8 mouse cellular contexts compared by ENCODE assay signal in genomic region chr6:146633629-146634014, GRCm38 (mm10). TPM values are rescaled to one million over a fixed set of nuclear protein-coding genes. Genes with fewer than 3 reads are reported as not detected.
DNase-seq lines count a peak whose midpoint lies in the region; ATAC-seq lines count a peak whose summit lies in the region.

No protein-coding gene starts in this region.

- no peaks in the 10 kb centered on the region for H3K9me3 ChIP-seq in erythroblast, embryonic 14.5 days (ENCODE audit: control insufficient read depth, low read length)
- no peaks in the 10 kb centered on the region for H3K9me3 ChIP-seq in liver, embryonic 16.5 days (replicated peaks; ENCODE audit: control insufficient read depth, low read length)

- H3K36me3 ChIP-seq in erythroblast, embryonic 14.5 days (ENCODE audit: control insufficient read depth), result peaks cover 19% of the 10 kb centered on the region
- H3K36me3 ChIP-seq in liver, embryonic 16.5 days (ENCODE audit: control insufficient read depth, insufficient read depth), result no peaks in the 10 kb centered on the region

- WGBS in liver, embryonic 16.5 days (ENCODE audit: insufficient replicate concordance), result 8% methylated on average over 14 of the region's 14 CpGs

- H3K9ac ChIP-seq in liver, embryonic 16.5 days (ENCODE audit: low read depth, low read length), result peak overlapping the region; percentile 93

- peak overlapping the region; percentile 88 for H3K27ac ChIP-seq in liver, embryonic 16.5 days (ENCODE audit: low read length)

- no peaks in the 10 kb centered on the region for H3K27me3 ChIP-seq in erythroblast, embryonic 14.5 days (ENCODE audit: control insufficient read depth)
- H3K27me3 ChIP-seq in liver, embryonic 16.5 days (ENCODE audit: control insufficient read depth, insufficient read depth, low read depth, low read length), result no peaks in the 10 kb centered on the region

- intact Hi-C loops in heart, postnatal 10 days (cut with DNase I), result loop anchor here (2.0 kb wide), 1 partner anchor 55 kb away; no protein-coding TSS in a partner anchor

- no peak for ATAC-seq in liver, embryonic 16.5 days (ENCODE audit: low read depth)

- peak; percentile 54 to 56 for DNase-seq in spleen, postnatal 10 days (ENCODE audit: low spot score in 2 of 2)
- DNase-seq in spleen, adult 18-20 months, result no peak
- DNase-seq in heart, postnatal 10 days, result peak; percentile 52 to 54
- peak; percentile 49 to 59 for DNase-seq in kidney, postnatal 4 days
- DNase-seq in right cerebral cortex, adult 2 months (ENCODE audit: low spot score in 2 of 2), result peak; percentile 25 to 45
- DNase-seq in thymus, postnatal 25 days, result no peak

- H3K4me3 ChIP-seq in erythroblast, embryonic 14.5 days (replicated peaks), result peak overlapping the region; percentile 89
- H3K4me3 ChIP-seq in liver, embryonic 16.5 days (ENCODE audit: low read depth, low read length), result peak overlapping the region; percentile 92

- H3K4me2 ChIP-seq in liver, embryonic 16.5 days (ENCODE audit: low read depth, low read length), result peak overlapping the region; percentile 87

- H3K4me1 ChIP-seq in erythroblast, embryonic 14.5 days (ENCODE audit: control insufficient read depth), result peaks cover 59% of the 10 kb centered on the region
- H3K4me1 ChIP-seq in liver, embryonic 16.5 days (ENCODE audit: control insufficient read depth, low read depth, low read length), result peaks cover 48% of the 10 kb centered on the region

RNA-seq across cellular contexts. Expression of gene Med21, which starts 8.7 kb away (rescaled TPM):
- 0.14 and 0.41 TPM in 2 replicates for polyA plus RNA-seq in erythroblast, embryonic 14.5 days (2012)
- 10 to 100 TPM; 53.8 to 59.7 TPM for total RNA-seq in heart, postnatal 10 days (2021)
- polyA plus RNA-seq in liver, embryonic 16.5 days (2015; fragmentation: Nextera tagmentation; extraction: Ambion mirVana), result 51.9 and 61.2 TPM in 2 replicates

RNA-seq across cellular contexts. Expression of gene Tm7sf3, which starts 9.0 kb away (rescaled TPM):
- 0.41 and 0.97 TPM in 2 replicates for polyA plus RNA-seq in erythroblast, embryonic 14.5 days (2012)
- 10 to 100 TPM; 23.4 to 27.1 TPM for total RNA-seq in heart, postnatal 10 days (2021)
- 21.9 and 22.8 TPM in 2 replicates for polyA plus RNA-seq in liver, embryonic 16.5 days (2015; fragmentation: Nextera tagmentation; extraction: Ambion mirVana)

RNA-seq across cellular contexts. Expression of gene Ints13, which starts 56.0 kb away (rescaled TPM):
- polyA plus RNA-seq in erythroblast, embryonic 14.5 days (2012), result 3.6 and 4.0 TPM in 2 replicates
- 10 to 100 TPM; 22.7 to 27.6 TPM for total RNA-seq in heart, postnatal 10 days (2021)
- 30.1 and 30.7 TPM in 2 replicates for polyA plus RNA-seq in liver, embryonic 16.5 days (2015; fragmentation: Nextera tagmentation; extraction: Ambion mirVana)

RNA-seq across cellular contexts. Expression of gene Fgfr1op2, which starts 56.6 kb away (rescaled TPM):
- polyA plus RNA-seq in erythroblast, embryonic 14.5 days (2012), result 10.3 and 11.5 TPM in 2 replicates
- total RNA-seq in heart, postnatal 10 days (2021), result 10 to 100 TPM; 61.6 to 65.4 TPM
- 83.7 and 84.5 TPM in 2 replicates for polyA plus RNA-seq in liver, embryonic 16.5 days (2015; fragmentation: Nextera tagmentation; extraction: Ambion mirVana)

Comparison
In these comparisons a context has a peak if more than half of its experiments do, and no peak if none do; other contexts are left out.
1. DNase-seq: peak in spleen, postnatal 10 days (2 of 2), heart, postnatal 10 days (2 of 2), kidney, postnatal 4 days (2 of 2) and right cerebral cortex, adult 2 months (2 of 2); none in spleen, adult 18-20 months (0 of 2) and thymus, postnatal 25 days (single experiment).
2. RNA of gene Med21, which starts 8.7 kb away (polyA plus RNA-seq): 51.9 to 61.2 TPM in liver, embryonic 16.5 days; 0.14 to 0.41 TPM in erythroblast, embryonic 14.5 days; every median in the first group is over 10 times any median in the second.
3. RNA of gene Tm7sf3, which starts 9.0 kb away (polyA plus RNA-seq): 21.9 to 22.8 TPM in liver, embryonic 16.5 days; 0.41 to 0.97 TPM in erythroblast, embryonic 14.5 days; every median in the first group is over 10 times any median in the second.